Mouse (Mus musculus) kidney, postnatal 25 days (tissue): Measurements from ENCODE around the gene C1qtnf5.

Source experiments
- DNase-seq, 2 experiments: peaks; one replicate each; pipeline ENCODE4 v3.0.0; 2021; ENCODE audit warnings: mixed read lengths in 2 of 2

Gene C1qtnf5

GRCm38 (mm10) chr9:44079997-44080780, 26.9 kb upstream of the C1qtnf5 start:
- DNase-seq = peak; percentile 81 to 97

- peak; percentile 71 to 90 for DNase-seq
These were observed 26.1 kb upstream of the C1qtnf5 start for GRCm38 (mm10) chr9:44080953-44081352.

- DNase-seq = peak in 1 of 2 experiments; percentile 28
These were observed 25.5 kb upstream of the C1qtnf5 start for GRCm38 (mm10) chr9:44081581-44081980.

GRCm38 (mm10) chr9:44082266-44082665, 24.8 kb upstream of the C1qtnf5 start:
- no peak for DNase-seq

- peak; percentile 83 to 95 for DNase-seq
These were observed 23.5 kb upstream of the C1qtnf5 start for GRCm38 (mm10) chr9:44083392-44084121.

GRCm38 (mm10) chr9:44084236-44084635, 22.8 kb upstream of the C1qtnf5 start:
- no peak for DNase-seq

- peak; percentile 98 to 99 for DNase-seq
These were observed 22.3 kb upstream of the C1qtnf5 start for GRCm38 (mm10) chr9:44084659-44085229.

- DNase-seq = no peak
These were observed 21.8 kb upstream of the C1qtnf5 start for GRCm38 (mm10) chr9:44085276-44085675.

GRCm38 (mm10) chr9:44085741-44086665, 21.0 kb upstream of the C1qtnf5 start:
- peak; percentile 67 to 91 for DNase-seq

GRCm38 (mm10) chr9:44086960-44087359, 20.1 kb upstream of the C1qtnf5 start:
- DNase-seq = peak; percentile 67 to 91

- DNase-seq = peak; percentile 54 to 84
These were observed 19.1 kb upstream of the C1qtnf5 start for GRCm38 (mm10) chr9:44087761-44088455.

- DNase-seq = peak in 1 of 2 experiments; percentile 67
These were observed 18.0 kb upstream of the C1qtnf5 start for GRCm38 (mm10) chr9:44088877-44089608.

GRCm38 (mm10) chr9:44093612-44094503, 13.2 kb upstream of the C1qtnf5 start:
- peak; percentile 83 to 89 for DNase-seq

- peak in 1 of 2 experiments; percentile 31 for DNase-seq
These were observed 12.3 kb upstream of the C1qtnf5 start for GRCm38 (mm10) chr9:44094737-44095136.

- peak in 1 of 2 experiments; percentile 56 for DNase-seq
These were observed 11.3 kb upstream of the C1qtnf5 start for GRCm38 (mm10) chr9:44095781-44096180.

GRCm38 (mm10) chr9:44096536-44096935, 10.5 kb upstream of the C1qtnf5 start:
- peak in 1 of 2 experiments; percentile 82 for DNase-seq

- no peak for DNase-seq
These were observed 5.6 kb upstream of the C1qtnf5 start, which contains the start of gene Mfrp for GRCm38 (mm10) chr9:44101490-44101889. Gene Mfrp (plus strand): TSS chr9:44101729.

GRCm38 (mm10) chr9:44104881-44105280, 2.2 kb upstream of the C1qtnf5 start:
- DNase-seq = no peak

GRCm38 (mm10) chr9:44105781-44106180, 1.3 kb upstream of the C1qtnf5 start:
- DNase-seq = no peak

GRCm38 (mm10) chr9:44106182-44106581, 863 bp upstream of the C1qtnf5 start:
- DNase-seq = no peak
